Mouse (Mus musculus) cortical plate, adult 2 months (tissue): ENCODE results near the gene Akap1. TPM values are rescaled to one million over a fixed set of nuclear protein-coding genes. Genes with fewer than 3 reads are reported as not detected.

Source experiments
- H3K27ac ChIP-seq: fragments of 200-500 bp; 2 replicates; pipeline ENCODE4 v1.5.1; 2012; ENCODE audit warnings: low read length, control low read depth, inconsistent platforms; ENCODE audit not compliant: insufficient read depth
- H3K4me1 ChIP-seq: fragments of 200-500 bp; 2 replicates; pipeline ENCODE4 v1.6.1; 2011; ENCODE audit warnings: low read length; ENCODE audit not compliant: control insufficient read depth, insufficient read depth
- H3K4me3 ChIP-seq: fragments of 200-500 bp; 2 replicates; pipeline ENCODE4 v1.5.1; 2011; ENCODE audit warnings: mild to moderate bottlenecking, low read length, control low read depth; ENCODE audit not compliant: insufficient read depth
- CTCF ChIP-seq: fragments of 200-500 bp; IDR thresholded peaks from 2 replicates; pipeline ENCODE4 v1.5.1; 2011; ENCODE audit warnings: mild to moderate bottlenecking, control low read depth, low read length; ENCODE audit not compliant: insufficient read depth; ENCODE audit errors: extremely low read depth
- POLR2A ChIP-seq: fragments of 200-500 bp; IDR thresholded peaks from 2 replicates; pipeline ENCODE4 v1.6.1; 2011; ENCODE audit warnings: mild to moderate bottlenecking, low read length, control low read depth; ENCODE audit not compliant: insufficient read depth; ENCODE audit errors: extremely low read depth
- polyA plus RNA-seq: library from polyadenylated mRNA; depleted of rRNA; stranded (reverse); fragments of >200 nt; gene quantifications from 2 replicates; pipeline ENCODE4 v1.2.3, GENCODE M21; 2012; rRNA removed

Akap1 gene
- polyA plus RNA-seq: 39.6 and 42.3 TPM in 2 replicates

GRCm38 (mm10) chr11:88864458-88865197, at the start of gene Akap1:
Gene Akap1 (minus strand): TSS chr11:88864586.
- TF ChIP-seq CTCF (no peak), POLR2A (peak; percentile 82)
- H3K4me1 ChIP-seq: no peaks in the 10 kb centered on the region; the same call in 1 of the 2 replicates
- H3K27ac ChIP-seq: peak within 1 kb of the TSS; percentile 69

GRCm38 (mm10) chr11:88909388-88910036, 45.1 kb upstream of the Akap1 start:
- no peak overlapping the region for H3K4me3 ChIP-seq
- no peak for TF ChIP-seq CTCF
- TF ChIP-seq POLR2A: no peak
- no peaks in the 10 kb centered on the region for H3K4me1 ChIP-seq
- no peak overlapping the region for H3K27ac ChIP-seq

More at GRCm38 (mm10) chr11:88864458-88865197, at the start of gene Akap1:
- peak within 1 kb of the TSS; percentile 56 for H3K4me3 ChIP-seq

GRCm38 (mm10) chr11:88908557-88909211, 44.3 kb upstream of the Akap1 start:
- TF ChIP-seq POLR2A: no peak
- peak; percentile 64 for TF ChIP-seq CTCF
- H3K4me3 ChIP-seq: no peak overlapping the region
- no peak overlapping the region for H3K27ac ChIP-seq
- no peaks in the 10 kb centered on the region for H3K4me1 ChIP-seq

DNA sequence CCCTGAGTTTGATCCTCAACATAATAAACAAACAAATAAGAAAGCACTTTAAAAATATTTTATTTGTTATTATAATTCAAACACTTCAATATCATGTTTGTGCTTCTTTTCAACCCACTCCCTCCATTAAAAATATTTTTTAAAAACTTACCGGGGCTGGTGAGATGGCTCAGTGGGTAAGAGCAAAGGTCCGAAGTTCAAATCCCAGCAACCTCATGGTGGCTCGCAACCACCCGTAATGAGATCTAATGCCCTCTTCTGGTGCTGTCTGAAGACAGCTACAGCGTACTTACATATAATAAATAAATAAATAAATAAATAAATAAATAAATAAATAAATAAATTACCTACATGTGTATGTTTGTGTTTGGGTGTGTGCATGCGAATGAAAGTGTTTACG, 43.5 kb upstream of the Akap1 start:
- Histone ChIP-seq H3K4me1 (no peaks in the 10 kb centered on the region), H3K4me3 (no peak overlapping the region), H3K27ac (no peak overlapping the region)

DNA sequence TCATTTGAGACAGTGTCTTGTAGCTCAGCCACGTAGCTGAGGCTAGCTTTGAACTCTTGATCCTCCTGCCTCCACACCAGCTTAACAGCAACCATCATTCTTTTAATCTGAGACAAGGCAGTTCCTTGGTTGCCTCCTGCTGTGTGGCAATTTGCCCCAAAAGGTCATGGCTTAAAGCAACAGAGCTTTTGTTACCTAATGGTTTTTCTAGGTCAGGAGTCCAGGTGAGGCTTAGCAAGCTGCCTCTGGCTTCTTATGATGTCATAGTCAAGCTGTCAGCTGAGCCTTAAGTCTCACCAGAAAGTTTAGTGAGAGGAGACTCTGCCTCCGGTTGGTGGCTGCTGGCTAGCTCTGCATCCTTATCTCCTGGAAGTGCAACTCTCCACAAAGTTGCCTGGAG, 41.2 kb upstream of the Akap1 start:
- no peak overlapping the region for H3K4me3 ChIP-seq

More for the DNA sequence above, 43.5 kb upstream of the Akap1 start:
- no peak for TF ChIP-seq POLR2A
- TF ChIP-seq CTCF: no peak

DNA sequence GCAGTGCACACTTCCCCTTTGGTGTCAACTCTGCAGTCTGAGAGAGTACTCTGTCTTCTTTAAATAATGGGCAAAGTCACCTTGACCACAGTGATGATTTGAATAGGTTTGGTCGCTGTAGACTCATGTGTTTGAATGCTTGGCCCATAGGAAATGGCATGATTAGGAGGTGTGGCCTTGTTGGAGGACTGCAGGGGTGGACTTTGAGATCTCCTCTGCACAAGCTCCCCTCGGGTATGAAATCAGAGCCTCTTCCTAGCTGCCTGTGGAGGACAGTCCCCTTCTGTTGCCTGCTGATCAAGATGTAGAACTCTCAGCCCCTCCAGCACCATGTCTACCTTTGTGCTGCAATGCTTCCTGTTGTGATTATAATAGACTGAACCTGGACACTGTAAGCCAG, 39.7 kb upstream of the Akap1 start:
- no peak for TF ChIP-seq POLR2A
- no peak overlapping the region for H3K4me3 ChIP-seq

More for the DNA sequence above, 41.2 kb upstream of the Akap1 start:
- Histone ChIP-seq H3K4me1 (no peaks in the 10 kb centered on the region), H3K27ac (no peak overlapping the region)
- TF ChIP-seq POLR2A (no peak), CTCF (no peak)

GRCm38 (mm10) chr11:88902762-88903161, 38.4 kb upstream of the Akap1 start:
- H3K4me3 ChIP-seq: no peak overlapping the region
- no peaks in the 10 kb centered on the region for H3K4me1 ChIP-seq
- H3K27ac ChIP-seq: no peak overlapping the region
- no peak for TF ChIP-seq POLR2A
- no peak for TF ChIP-seq CTCF

More for the DNA sequence above, 39.7 kb upstream of the Akap1 start:
- Histone ChIP-seq H3K27ac (no peak overlapping the region), H3K4me1 (no peaks in the 10 kb centered on the region)

- no peak overlapping the region for H3K27ac ChIP-seq
- H3K4me3 ChIP-seq: no peak overlapping the region
- H3K4me1 ChIP-seq: no peaks in the 10 kb centered on the region
- TF ChIP-seq POLR2A (no peak), CTCF (no peak)
Observed at GRCm38 (mm10) chr11:88901341-88901802, 37.0 kb upstream of the Akap1 start.

GRCm38 (mm10) chr11:88899561-88899960, 35.2 kb upstream of the Akap1 start:
- TF ChIP-seq CTCF: no peak
- no peak for TF ChIP-seq POLR2A
- Histone ChIP-seq H3K4me1 (no peaks in the 10 kb centered on the region), H3K27ac (no peak overlapping the region), H3K4me3 (no peak overlapping the region)
